Mouse (Mus musculus) ovary, postnatal 14 days (tissue): ENCODE data around the gene Mvb12b.

Experiments
- DNase-seq: peaks from one replicate; pipeline ENCODE4 v3.0.0; 2022; ENCODE audit warnings: low spot score

Gene Mvb12b

DNA sequence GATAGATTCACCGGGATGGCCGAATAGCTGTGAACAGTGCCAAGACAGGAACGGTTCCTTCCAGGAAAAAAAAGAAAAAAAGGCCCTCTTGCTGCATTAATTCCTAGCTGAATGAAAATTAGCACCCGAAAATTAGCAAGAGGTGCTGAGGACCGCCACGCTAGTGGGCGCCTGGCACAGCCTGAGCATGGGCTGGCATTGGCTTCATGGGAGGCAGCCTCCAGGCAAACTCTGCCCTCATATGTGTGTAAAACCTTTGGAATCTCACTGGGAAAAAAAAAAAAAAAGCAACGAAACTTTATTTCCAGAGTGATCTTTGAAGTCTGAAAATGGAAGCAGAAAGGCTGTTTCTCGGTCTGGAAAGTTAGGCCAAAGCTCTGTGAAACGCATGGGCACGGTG is 110.7 kb downstream of the Mvb12b start:
- DNase-seq, result no peak

DNA sequence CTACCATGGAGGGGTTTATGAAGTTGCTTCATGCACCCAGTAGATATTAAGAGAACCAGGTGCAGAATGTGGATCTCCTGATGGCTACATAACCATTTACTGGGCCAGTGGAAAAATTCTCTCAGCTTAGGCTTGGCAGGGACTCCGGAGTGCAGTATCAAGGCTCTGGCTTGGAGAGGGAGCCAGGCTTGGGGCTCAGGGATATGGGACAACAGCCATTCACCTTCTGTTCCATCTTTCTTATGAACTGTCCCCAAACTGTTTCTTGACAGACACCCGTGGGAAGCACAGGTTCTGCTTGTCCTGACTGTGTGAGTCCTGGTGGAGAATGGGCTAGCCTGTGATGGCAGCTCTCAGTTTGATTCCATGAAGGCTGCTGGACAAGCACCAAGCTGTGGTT is 112.9 kb downstream of the Mvb12b start:
- no peak for DNase-seq

DNA sequence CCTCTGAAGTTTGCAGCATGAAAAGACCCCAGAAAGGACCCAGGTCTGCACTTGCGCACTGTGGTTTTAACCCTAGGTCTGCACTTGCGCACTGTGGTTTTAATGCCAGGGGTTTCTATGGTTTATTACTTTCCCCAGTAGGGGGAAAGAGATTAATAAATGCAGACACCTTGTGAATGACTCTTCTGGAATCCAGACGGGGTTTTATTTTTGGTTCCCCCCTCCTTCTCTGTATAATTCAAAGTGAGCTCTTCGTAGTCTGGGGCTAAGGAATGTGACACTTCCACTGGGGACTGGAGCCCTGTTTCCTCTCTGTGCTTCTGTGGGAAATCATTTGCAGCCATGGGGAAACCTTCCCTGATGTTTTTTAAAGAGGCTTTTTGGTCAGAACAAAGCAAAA is 113.6 kb downstream of the Mvb12b start:
- no peak for DNase-seq

DNA sequence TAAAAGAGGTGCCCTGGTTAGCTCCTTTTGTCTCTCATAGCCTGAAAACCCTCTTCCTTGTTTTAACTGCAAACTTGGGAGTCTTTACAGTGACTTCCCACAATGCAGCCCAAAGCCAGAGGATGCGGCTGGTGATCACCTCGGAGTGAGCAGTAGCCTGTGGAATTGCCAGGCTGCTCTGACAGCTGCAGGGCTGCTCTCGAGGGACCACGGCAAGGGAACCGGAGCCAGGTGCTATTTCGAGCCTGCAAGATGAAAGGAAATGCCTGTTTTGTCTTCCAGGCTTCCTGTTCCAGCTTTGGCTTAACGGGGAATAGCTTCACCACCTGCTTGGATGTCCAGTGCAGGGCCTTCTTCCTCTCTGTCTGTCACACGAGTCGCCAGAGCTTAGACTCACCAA is 115.3 kb downstream of the Mvb12b start:
- DNase-seq, result no peak

DNA sequence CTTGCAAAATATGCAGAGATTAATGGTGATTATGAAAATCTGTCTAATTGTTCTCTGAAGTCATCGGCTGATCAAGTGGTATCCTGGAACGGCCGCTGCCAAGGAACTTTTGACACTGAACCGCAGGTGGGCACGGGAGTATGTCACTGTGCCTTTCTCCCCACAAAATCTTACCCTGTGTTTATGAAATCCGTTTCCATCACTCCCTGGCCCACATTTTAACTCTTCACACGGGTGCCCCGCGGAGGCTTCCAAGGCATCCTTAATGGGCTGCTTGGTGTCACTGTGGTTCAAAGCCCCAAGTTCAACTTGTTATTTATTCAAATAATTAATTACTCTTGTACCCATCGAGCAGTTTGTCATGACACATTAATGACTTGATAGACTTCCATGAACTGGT is 116.4 kb downstream of the Mvb12b start:
- no peak for DNase-seq

DNA sequence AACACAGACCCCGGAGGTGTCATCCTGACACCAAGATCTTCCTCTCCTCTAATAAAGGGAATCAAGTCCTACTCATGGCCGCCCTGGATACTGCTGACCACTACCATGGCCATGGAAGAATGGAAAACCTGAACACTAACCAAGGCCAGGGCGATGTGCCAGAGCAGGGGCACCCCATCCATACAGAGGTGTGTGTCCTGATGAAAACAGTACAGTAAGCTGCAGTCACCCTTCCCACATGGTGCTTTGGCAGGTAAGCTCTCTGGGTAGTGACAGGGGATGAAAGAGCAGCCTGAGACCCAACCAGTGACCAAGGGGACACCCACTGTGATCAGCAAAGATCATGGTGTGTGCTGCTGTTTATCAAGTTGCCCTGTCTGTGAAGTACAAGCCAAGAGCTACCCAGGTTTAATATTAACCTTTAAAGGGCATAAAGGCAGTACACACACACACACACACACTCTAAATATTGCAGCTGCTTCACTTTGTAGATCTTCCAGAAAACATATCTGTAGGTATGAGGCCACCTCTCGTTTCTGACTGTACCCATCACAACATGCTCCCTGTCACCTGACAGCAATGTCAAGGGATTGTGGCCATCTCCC is 117.1 kb downstream of the Mvb12b start:
- no peak for DNase-seq

DNA sequence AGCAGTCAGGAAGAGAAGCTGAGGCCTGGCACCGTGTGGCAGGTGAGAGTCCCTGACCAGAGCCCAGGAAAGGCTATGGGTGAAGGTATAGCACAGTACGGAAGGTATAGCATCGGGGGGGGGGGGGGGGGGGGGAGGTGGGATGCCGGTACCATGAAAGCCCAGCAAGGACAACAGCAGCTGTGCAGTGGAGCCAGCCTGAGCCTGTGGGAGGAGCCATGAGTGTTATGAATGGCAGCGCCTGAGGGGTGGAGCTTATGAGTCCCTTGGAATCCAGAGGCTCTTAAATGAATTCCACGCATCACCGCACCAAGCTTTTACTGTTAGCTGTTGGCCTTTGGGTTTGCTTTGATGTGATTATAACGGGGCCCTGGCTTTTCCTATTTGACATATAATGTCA is 123.3 kb downstream of the Mvb12b start:
- no peak for DNase-seq

DNA sequence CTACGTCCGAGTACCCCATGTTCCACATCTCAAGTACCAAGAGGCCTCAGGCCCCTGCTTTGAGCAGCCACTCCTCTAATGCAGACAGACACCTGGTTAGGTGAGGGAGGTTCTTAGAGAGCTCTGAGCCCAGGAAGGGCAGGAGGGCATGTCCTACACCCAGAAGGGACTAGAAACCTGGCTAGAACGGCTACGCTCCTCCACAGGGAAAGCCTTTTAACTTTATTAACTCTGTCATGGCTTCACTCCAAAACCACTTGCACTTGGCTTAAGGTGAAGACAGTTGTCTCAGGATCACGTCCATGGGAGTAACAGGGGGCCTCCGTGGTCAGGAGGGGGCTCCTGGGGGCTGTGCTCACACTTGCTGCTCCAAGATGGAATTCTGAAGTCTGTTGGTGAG is 125.5 kb downstream of the Mvb12b start:
- no peak for DNase-seq

DNA sequence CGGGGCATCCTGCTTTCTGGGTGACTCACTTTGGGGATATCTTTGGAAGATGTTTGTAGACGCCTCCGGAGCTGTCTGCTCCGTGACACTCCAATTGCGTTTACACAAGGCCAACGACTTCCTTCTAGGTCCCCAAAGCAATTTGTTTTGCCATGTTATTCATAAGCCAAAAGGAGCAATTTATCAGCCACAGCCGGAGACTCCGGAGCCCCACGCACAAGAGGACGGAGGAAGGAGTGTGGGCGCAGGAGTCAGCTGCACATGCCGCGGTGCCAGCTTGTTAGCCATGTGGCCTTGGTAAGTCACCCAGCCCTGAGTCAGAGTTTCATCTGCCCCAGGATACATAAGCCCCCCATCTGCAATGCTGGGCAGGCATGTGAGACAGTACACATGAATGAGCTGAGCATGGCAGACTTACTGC is 127.2 kb downstream of the Mvb12b start:
- DNase-seq, result no peak

DNA sequence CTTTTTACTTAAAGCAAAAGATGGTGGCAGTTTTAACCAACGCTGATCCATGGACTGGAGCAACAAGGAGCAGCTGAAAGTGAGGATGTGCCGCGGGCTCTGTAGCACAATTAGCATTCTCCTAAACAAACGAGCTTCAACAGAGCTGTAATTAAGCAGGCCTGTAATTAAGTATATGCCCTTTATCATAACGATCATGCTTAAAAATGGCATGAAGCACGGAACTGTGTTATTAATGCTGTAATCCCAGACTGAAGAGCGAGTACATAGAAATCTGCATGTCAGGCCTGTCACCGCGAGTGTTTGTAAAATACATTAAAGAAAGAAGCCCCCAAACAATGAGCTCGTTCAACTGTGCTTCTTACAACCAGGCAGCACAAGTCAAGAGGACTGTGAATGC is 128.3 kb downstream of the Mvb12b start:
- no peak for DNase-seq

DNA sequence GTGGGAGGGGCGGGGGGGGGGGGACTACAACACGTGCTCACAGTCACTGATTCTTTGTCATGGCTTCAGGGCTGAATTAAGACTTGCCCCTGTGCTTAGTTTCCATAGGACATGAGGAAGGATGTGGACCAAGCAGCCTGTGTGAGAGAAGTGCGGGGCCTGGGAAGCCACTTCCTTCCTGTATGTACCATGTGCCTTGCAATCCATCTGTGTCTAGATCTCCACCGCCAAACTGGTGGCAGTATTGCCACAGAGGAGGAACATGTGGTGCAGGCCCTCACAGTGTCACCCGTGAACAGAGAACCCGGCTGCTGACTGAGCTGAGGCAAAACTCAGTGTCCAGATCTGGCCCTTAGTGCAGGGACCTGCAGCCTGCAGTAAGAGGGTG is 132.1 kb downstream of the Mvb12b start:
- DNase-seq, result no peak

DNA sequence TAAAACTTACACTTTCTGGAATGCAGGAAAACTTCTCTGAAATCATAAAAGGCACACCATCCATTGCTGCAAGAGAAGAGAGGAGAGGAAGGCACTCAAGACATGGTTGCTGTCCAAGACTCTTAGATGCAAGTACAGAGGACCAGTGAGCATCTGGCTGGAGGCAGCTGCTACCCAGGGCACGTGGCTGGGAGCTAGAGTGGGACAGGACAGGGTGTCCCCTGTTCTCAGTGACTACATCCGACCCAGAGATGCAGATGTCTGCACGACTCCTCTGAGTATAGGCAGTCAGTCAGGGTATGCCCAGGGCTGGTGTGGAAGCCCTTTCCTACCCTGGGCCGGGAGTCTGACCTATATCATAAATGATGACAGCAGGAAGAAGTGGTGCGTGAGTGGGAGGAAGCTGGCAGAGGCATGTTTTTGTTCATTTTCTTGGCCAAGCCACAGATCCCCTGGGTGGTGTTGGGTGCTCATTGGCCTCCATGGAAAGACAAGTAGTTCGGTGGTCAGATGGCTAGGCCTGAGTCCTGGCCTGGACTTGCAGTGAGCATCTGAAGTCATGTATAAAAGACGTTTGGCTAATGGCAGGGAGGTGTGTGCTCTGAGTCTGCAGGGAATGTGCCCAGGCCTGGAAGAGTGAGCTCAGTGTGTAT is 132.6 kb downstream of the Mvb12b start:
- no peak for DNase-seq

DNA sequence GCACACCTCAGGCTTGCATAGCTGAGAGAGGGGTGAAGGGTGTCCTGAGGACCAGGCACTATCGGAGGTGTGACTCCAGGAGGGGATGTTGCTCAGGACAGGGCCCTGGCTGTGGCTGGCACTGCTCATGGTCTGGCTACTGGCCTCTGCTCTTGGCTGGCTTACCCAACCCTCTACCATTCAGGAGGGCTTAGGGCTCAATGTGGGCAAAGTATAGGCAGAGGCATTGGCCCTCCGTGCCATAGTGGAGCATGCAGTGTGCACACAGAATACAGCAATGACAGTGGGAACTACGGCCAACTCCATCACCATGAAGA is 133.5 kb downstream of the Mvb12b start:
- DNase-seq, result no peak

DNA sequence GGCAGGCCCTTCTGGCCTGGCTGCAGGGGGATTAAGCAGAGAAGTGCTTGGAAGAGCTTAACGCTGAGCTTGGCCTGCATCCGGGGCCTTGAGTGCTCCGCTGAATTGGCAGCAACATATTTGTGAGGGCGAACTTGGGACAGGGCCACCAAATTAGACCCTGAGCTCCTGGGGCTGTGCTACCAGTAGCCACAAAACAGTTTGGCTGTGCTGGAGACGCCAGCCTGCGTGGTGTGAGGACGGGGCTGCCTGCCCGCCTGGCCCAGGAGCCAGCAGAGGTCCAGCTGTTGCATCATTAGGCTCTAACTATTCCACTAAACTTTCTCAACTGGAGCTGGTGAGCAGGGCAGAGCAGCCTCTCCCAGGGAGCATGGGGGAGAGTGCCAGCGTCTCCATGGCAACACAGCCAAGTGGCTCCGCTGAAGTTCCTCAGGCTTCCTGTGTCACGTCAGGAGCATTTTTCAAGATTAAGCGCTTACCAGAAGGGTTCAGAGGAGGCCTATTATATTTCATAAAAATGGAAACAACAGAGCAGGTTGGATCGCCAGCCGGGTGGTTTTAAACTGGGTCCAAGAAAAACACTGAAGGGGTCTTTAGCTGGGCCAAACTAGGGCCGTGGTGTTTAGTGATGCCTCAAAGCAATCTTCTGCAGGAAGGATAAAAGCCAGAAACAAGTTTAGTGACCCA is 134.0 kb downstream of the Mvb12b start:
- peak; percentile 62 for DNase-seq

DNA sequence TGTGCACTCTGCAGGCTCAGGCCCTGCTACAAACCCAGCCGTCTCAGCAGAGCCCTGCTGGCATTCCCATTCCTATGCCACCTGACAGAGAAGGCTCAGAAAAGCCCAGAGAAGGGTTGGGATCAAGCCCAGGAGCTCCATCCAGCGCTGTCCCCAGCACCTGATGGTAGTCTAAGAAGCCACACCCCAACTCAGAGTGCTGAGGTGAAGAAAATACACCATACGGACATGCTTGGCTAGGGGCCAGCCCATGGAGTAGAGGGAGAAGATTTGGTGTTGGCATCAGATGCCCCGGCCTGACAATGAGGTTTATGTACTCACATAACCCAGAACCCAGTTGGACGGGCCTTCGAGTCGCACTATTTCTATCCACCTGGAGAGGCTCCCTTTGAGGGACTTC is 137.1 kb downstream of the Mvb12b start:
- DNase-seq, result no peak

DNA sequence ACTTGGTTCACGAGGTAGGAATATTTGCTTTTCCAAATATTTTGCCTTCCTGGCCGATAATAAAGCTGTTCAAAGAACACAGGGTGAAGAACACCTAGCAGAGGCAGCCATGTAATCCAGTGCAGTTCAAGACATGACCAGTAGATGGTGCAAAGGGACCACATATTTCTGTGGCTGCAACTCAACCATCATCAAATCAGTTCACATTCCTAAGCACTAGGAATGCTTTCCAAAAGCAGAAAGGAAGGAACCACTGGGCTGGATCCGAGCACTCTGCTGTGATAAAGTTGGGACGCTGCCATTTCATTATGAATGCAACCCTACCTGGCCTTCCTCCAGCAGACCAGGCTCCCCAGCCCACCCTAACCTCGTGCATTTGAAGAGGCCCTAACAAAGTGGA is 141.3 kb downstream of the Mvb12b start:
- DNase-seq, result peak; percentile 74

DNA sequence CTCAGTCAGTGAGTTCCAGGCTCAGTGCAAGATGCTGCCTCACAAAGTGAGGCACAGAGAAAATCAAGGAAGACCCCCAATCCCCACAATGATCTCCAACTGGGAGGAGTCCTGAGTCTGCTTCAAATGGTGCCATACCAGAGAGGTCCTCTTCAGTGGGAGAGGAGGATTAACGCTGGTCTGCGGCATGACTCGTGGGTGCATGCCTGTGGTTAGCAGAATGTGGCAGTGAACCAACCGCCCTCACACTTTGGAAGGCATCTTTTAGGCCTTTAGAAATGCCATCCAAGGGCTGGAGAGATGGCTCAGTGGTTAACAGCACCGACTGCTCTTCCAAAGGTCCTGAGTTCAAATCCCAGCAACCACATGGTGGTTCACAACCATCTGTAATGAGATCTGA is 142.0 kb downstream of the Mvb12b start:
- DNase-seq, result no peak

DNA sequence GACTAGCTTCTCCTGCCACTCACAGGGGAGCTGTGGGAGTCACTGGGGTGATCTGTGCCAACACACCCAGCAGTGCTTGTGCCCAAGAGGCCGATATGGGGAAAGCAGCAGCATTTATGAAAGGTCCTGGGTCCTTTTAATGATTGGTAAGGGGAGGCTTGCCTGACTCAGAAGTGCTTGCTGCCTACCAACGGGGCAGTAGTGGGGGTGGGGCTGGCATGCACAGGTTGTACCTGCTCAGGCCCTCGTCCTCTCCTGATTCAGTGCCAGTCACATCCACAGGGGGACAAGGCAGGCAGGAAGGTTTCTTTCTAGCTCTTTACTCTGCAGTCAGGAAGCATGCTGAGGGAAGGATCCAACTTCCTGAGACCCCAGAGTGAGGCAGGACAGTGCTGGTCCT is 150.6 kb downstream of the Mvb12b start:
- DNase-seq, result no peak

DNA sequence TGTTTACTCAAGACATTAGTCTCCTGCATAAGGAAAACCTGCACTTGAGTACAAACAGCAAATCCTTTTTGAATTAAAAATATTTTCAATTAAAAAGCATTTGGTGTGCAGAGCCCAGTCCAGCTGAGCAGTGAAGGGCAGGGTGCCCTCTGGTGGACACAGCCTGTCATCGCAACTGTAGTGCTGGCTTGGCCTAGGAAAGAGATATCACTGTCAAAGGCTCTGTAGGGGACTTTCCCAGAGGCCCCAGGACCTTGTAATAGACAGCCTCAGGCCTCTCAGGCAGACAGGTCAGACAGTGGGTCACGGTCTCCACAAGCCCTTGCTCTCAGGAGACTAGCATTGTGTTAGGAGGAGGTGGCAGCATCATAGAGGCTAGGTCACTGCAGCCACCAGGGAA is 151.0 kb downstream of the Mvb12b start:
- DNase-seq, result peak; percentile 54

DNA sequence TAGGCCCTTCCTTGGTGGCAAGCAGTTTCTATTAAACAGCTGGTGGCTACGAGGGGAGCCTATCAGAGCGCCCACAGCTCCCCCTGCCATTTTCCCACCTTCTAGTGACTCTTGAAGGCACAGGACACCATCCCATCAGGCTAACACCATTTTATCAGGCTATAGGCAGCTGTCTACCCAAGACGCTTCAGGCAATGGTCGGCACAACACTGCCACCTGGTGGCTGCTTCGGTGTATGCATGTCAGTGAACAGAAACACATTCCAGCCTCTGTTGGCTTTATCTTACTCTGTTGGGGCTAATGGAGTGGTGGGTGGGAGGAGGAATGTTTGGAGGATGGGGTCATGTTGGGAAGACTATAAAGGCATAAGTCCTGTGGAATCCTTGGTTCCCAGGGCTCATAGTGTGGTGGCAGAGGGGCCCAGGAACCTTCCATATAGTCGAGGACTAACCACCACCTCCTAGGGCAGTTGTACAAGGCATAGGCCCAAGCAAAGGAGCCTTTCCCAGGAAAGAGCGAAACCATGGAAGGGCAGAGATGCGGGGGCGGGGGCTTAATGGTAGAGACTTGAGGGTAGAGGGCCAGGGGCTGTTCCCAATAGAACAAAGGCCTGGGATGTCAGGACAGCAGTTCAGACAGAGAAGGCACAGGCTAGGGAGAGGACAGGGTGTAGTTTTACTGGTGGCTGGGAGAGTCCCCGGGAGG is 152.8 kb downstream of the Mvb12b start:
- peak; percentile 73 for DNase-seq

DNA sequence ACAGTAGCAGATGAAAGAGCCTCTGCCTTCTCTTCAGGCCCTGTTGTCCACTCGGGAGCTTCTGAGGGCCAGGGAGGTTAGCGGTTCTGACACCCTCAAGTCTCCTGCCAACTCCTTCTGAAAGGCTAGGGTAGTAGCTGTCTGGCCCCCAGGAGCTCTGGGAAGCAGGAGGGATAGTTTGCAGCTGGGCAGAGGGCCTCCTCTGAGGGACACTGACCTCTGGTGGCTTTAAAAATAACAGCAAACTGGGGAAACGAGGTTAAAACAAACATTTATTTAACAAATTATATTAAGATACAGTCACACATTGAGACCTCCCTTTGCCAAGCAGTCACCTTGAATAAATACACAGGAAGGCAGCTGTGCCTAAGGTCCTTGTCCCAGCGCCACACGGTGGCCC is 158.0 kb downstream of the Mvb12b start:
- DNase-seq, result no peak

DNA sequence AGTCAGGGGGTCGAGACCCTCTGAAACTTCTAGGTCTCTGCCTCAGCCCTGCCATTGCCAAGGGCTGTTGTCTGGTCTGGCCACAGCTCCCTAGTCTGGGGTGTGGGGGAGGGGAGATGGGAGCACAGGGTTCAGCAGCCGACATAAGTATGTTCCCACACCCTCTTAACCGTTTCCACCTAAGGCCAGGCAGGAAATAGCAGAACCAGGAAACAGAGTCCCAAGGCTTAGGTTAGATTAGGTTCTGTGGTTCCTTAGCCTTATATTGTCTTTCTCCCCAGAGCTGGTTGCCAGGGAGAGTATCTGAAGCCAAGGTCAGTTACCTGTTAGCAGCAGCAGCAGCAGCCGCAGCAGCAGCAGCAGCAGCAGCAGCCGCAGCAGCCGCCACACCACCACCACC is 160.5 kb downstream of the Mvb12b start:
- DNase-seq, result no peak

DNA sequence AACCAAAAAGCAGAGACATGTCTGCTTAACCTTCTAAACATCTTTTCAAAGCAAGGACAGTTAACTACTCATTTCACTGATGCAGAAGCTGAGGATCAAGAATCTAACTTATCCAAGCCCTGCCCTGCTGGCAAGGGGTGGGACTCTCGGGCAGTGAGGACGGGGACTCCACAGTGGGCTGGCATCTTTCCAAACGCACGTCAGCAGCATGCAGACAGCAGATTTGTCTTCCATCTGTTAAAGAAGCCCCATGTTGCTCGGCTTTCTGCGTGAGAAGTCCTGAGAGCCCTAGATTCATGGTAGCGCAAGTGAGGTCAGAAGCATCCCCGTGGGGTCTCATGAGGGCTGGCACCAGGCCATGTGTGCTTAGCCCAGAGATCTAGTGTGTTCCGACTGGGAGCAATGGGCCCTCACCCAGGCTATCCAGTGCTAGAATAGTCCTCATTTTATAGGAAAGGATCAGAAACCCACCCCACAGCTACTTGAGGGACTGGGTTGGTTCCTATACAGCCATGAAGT is 167.3 kb downstream of the Mvb12b start:
- no peak for DNase-seq
